Mouse (Mus musculus) layer of hippocampus, adult 11-12 months (tissue): ENCODE data around the gene Tbcd.

Experiments
- DNase-seq: peaks from one replicate; pipeline ENCODE4 v3.0.0; 2022; ENCODE audit warnings: low spot score

Gene Tbcd

DNA sequence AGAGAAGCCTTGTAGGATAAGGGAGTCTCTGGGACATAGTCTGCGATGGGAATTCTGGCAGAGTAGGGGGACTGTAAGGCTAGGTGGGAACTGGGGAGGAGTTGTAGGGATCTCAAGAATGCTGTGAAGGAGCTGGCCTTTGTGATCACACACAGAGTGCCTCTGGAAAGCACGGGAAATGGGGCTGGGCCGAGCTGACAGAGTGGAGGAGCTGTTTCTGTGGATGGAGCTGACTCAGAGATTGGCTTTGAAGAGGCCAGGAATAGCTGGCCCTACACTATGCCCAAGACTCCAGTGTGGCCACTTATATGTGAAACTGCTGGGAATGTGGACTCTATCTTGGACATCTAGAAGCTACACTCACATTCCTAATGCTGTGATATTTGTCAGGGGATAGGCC lies 84.8 kb downstream of the Tbcd start:
- no peak for DNase-seq

DNA sequence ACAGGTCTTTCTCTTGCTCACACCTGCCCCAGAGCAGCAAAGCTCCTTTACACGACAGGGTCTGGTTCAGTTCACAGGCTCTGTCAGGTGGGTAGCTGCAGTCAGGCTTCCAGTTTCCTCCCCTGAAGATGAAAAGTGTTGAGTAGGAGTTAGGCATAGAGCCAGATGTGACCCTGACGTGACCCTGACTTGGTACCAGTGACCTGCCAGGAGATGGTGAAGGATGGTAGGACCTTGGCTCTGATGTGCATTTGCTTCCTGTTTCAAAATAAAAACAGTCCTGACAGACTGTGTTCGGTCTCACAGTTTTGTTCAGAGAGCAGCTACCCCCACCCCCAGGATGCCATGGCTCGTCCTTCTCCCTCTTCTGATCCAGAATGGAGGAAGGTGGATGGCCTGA lies 90.7 kb downstream of the Tbcd start:
- DNase-seq: no peak

GRCm38 (mm10) chr11:121543287-121543856 lies 91.6 kb downstream of the Tbcd start:
- no peak for DNase-seq

DNA sequence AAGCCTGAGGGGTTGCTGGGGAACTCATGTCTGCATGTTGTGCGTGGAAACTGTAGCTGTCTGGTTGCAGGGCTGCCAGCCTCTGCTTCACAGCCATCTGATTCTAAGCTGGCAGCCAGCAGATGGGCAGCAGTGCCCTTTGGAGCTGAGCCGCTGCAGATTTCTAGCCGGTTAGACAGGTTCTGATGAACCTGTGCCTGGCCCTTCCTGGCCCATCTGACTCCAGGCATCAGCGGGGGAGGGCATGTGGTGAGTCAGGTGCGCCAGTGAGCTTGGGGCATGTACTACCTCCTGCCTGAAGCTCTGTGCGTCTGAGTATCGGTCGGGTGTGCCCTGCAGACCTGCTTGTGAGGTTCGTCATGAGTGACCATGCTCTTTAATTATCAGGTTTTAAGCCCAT lies 92.2 kb downstream of the Tbcd start:
- no peak for DNase-seq

GRCm38 (mm10) chr11:121544755-121545397 lies 93.1 kb downstream of the Tbcd start:
- no peak for DNase-seq

DNA sequence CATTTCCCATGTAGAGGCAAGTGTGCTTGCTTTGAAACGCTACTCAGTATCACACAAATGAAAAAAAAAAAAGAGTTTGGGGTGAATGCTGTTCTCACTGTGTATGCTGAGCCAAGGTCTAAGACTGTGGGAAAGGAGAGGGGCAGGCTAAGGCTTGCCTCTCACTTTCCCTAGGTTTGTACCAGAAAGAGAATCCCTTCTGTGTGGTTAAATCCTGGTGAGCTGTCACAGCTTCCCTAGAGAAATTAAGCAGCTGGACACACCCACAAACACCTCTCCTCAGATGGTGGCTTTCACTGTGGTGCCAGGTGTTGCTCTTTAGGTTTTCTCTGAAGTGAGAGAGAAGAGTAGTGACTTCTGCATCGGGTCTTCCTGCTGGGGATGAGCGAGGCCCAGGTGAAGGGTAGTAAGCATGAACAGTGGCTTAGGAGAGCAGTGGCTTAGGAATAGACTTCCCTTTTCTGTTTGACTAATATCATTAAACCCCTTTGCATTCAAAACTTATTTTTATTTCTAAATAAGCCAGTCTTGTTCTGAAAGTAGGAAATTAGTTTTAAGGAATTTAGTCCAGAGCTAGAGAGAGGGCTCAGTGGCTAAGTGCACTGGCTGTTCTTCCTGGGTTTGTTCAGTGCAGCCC lies 93.8 kb downstream of the Tbcd start:
- DNase-seq: no peak

GRCm38 (mm10) chr11:121547234-121547633 lies 95.5 kb downstream of the Tbcd start:
- no peak for DNase-seq

GRCm38 (mm10) chr11:121547925-121548324 lies 96.2 kb downstream of the Tbcd start:
- no peak for DNase-seq

GRCm38 (mm10) chr11:121548996-121549842 lies 97.5 kb downstream of the Tbcd start:
- peak; percentile 58 for DNase-seq

DNA sequence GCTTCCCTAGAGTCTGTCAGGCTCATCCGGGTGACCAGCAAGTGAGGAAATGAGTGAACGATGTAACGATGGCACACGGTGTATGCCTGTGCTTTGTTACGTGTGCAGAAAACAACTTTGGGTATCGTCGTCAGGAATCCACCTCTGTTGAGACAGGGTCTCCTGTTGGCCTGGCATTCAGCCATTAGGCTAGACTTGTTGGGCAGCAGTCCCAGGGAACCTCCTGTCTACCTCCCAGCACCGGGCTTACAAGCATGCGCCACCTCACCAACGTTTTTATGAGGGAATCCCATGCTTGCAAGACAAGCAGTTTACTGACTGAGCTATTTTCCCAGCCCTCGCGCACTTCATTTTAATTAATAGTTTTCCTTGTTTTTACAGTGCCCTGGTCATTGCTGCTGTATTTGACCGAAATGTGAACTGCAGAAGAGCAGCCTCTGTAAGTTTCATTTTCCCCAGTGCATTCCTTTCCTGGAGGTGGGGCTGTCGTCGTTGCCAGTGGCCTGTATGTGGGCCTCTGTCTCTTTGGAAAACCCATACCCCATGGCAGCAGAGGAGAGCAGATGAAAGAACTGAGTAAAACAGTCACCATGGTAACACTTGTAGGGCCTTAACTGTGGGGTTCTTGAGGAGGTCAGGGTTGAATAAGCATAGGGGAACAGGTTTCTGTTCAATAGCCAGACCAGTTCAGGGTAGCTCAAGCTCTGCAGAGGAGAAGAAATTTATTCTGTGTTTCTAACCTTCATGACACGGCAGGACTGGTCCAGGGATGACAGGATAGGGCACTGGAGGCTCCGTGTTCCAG lies 98.3 kb downstream of the Tbcd start:
- no peak for DNase-seq

DNA sequence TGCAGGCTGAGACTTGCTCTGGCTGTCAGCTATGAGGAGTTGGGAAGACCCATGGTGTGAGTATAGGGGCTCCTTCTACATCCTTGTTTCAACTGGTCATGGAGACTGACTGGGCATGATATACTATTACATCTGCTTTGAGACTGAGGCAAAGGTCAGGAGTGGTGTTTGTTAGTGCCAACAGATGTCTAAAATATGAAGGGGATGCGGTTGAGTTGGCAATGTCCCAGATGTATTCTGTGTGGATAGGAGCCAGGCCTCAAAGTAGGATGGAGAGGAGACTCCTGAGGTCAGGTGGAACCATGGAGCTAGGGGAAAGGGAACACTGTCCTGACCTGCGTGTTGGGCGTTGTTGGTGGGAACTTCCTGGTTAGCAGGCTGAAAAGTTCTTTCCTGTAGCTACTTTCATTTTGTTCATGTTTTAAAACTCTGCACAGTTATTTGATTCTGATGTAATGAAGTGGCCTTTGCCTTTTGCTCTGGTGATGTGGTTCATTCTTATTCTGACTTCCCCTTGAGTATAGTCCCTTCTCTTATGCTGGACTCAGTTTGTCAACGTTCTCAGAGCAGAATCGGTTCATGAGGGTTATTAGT lies 99.6 kb downstream of the Tbcd start:
- DNase-seq: no peak

- no peak for DNase-seq
Measured at GRCm38 (mm10) chr11:121552167-121552566, 100.4 kb downstream of the Tbcd start.

GRCm38 (mm10) chr11:121552846-121553457 lies 101.2 kb downstream of the Tbcd start:
- DNase-seq: no peak

DNA sequence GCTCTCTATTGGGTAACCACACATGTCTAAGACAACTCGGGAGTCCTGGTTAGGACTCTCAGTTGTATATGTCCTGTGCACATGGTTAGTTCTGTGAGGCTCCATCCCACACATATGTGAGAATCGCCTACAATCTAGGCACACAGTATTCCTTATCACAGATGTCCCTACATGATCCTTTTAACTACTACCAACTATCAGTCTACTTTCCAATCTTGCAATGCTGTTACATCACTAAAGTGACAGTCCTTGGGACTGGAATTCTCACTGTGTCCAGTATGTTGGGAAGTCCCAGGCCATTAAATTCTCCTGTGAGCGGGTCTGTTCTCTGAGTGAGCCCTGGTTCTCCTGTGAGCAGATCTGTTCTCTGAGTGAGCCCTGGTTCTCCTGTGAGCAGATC lies 101.7 kb downstream of the Tbcd start:
- no peak for DNase-seq

DNA sequence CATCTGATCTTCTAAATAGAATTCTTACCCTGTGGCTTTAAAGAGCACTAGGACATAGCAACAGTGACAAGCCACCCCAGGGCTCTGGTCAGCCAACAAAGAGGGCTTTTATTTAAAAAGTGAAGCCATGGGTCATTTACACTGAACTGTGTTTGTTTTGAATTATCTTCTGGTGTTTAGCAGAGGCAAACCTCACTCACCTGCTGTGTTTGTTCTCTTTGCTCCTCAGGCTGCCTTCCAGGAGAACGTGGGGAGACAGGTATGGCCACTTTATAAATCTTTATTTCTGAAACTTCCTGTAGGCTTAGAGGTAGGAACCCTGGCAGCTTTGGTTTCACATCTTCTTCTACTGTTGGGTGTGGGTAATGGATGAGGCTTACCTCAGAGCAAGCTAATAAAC lies 105.0 kb downstream of the Tbcd start:
- no peak for DNase-seq

DNA sequence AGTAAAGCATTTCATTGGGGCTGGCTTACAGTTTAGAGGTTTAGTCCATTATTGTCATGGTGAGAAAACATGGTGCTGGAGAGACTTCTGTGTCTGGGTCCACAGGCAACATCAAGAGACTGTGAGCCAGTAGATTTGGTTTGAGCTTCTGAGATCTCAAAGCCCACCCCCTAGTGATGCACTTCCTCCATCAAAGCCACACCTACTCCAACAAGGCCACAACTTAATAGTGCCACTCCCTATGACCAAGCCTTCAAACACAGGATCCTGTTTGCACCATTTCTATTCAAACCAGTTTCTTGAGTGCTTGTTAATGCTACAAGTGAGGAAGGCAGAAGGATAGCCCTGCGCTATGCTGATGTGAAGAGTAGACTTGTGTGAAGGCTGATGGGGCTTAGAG lies 106.2 kb downstream of the Tbcd start:
- no peak for DNase-seq

DNA sequence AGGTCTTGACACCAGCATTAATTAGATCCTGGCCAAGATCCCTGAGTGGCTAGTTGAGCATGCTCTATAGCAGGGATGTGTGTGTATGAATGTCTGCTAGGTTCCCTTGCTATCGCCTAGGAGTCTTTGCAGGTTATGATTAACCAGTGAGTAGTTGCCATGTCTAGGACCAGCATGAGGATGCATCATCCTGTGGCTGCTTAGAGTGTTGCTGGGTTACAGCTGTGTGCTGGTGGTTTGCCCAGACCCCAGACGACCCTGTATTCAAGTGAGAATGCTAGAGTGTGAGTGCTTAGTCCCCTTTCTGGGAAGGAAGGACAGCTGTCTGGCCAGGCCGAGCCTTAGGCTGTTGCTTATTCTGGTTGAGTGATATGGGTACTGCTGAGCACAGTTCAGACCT lies 106.8 kb downstream of the Tbcd start:
- DNase-seq: no peak

DNA sequence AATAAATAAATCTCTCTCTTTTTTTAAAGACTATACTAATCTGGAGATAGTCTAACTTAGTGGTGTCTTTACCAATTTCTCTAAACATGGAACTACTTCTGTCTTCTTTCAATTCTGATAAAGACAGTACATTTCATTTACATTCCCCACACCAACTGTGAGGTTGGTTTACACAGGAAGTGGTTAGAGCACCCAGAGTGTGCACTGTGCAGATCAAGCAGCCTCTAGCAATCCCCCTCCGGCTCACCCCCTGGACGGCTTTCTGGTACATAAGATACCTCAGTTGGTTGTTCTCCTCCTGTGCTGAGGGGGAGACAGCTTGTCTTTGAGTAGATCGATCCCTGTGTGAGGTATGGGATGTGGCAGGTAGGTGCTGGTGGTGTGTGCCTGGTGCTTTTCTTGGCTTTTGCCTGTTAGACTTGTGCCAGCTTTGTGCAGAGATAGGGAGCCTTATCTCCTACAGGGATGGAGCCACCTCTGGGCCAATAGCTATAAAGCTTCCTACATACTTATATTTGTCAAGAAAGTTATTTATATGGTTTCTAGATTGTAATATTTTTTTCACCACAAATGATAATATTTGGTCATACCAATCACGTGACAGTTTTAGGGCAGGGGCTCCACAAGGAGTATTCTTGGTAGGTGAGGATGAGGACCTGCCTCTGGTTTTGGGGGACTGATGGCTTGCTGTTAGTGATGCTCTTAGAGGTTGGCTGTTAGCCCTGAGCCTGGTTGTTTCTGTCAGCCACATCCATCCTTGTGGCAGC lies 108.0 kb downstream of the Tbcd start:
- DNase-seq: no peak

DNA sequence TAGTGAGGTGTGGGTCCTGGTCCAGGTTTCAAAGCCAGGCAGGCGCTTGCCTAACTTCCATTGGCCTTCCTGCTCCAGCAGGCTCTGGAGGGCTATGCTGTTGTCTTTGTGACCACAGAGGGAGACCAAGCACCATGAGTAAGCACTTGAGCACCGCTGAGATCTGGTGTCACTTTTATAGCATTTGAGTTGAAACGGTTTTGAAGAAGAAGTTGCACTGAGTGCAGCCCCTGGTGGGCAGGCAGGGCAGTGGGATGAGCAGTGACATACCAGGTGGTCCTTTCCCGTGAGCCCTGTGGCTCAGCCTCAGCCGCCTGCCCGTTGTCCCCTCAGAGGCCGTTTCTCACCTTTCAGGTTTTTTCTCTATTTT lies 108.5 kb downstream of the Tbcd start:
- DNase-seq: no peak

GRCm38 (mm10) chr11:121563312-121563711 lies 111.6 kb downstream of the Tbcd start:
- DNase-seq: no peak
